Mouse (Mus musculus) effector memory CD4-positive, alpha-beta T cell, adult 7 months (primary cell): ENCODE measurements around the gene Phb2. TPM values are rescaled to one million over a fixed set of nuclear protein-coding genes. Genes with fewer than 3 reads are reported as not detected.

Experiments
- polyA plus RNA-seq: library from polyadenylated mRNA; unstranded; fragments of 100-300 nt; shearing (Covaris generic); gene quantifications from one replicate; pipeline ENCODE4 v1.2.1, GENCODE M21; 2017

Gene Phb2
- 134 TPM for polyA plus RNA-seq

GRCm38 (mm10) chr6:124711824-124712782, at the start of gene Phb2, which contains the start of gene Emg1:
Phb2 (plus strand) TSS chr6:124712336.
Emg1 (minus strand) TSS chr6:124712178.

GRCm38 (mm10) chr6:124662477-124663423, 49.4 kb upstream of the Phb2 start, which contains the start of gene Lpcat3:
Lpcat3 (plus strand) TSS chr6:124663027.

GRCm38 (mm10) chr6:124738511-124739023, 26.4 kb downstream of the Phb2 start, which contains the start of gene Ptpn6:
Ptpn6 (minus strand) TSS chr6:124738714.

GRCm38 (mm10) chr6:124740888-124741761, 29.0 kb downstream of the Phb2 start, which contains the start of gene Grcc10:
Grcc10 (minus strand) TSS chr6:124741374.

GRCm38 (mm10) chr6:124755831-124756595, 43.9 kb downstream of the Phb2 start, which contains the start of the genes Gm45234 and Atn1:
Gm45234 (minus strand) TSS chr6:124756021.
Atn1 (minus strand) TSS chr6:124756524.

Other genes starting within 250 kb of the Phb2 start
- not detected for gene Clstn3, start 247.5 kb upstream of the Phb2 start, polyA plus RNA-seq
- gene C1rl, start 219.2 kb upstream of the Phb2 start, polyA plus RNA-seq: 0.12 TPM
- gene C1ra, start 199.9 kb upstream of the Phb2 start, polyA plus RNA-seq: not detected
- not detected for gene C1s1, start 170.0 kb upstream of the Phb2 start, polyA plus RNA-seq
- gene C1rb, start 142.0 kb upstream of the Phb2 start, polyA plus RNA-seq: not detected
- not detected for gene C1s2, start 76.3 kb upstream of the Phb2 start, polyA plus RNA-seq
- 24.7 TPM for gene Lpcat3, start 49.3 kb upstream of the Phb2 start, polyA plus RNA-seq
- gene Emg1, start 158 bp upstream of the Phb2 start, polyA plus RNA-seq: 304 TPM
- gene Ptpn6, start 26.4 kb downstream of the Phb2 start, polyA plus RNA-seq: 292 TPM
- 328 TPM for gene Grcc10, start 29.0 kb downstream of the Phb2 start, polyA plus RNA-seq
- gene Gm45234, start 43.7 kb downstream of the Phb2 start, polyA plus RNA-seq: not detected
- gene Atn1, start 44.2 kb downstream of the Phb2 start, polyA plus RNA-seq: 15.0 TPM
- gene Eno2, start 57.3 kb downstream of the Phb2 start, polyA plus RNA-seq: 2.6 TPM
- 6.4 TPM for gene Lrrc23, start 67.4 kb downstream of the Phb2 start, polyA plus RNA-seq
- 1.8 TPM for gene Spsb2, start 96.3 kb downstream of the Phb2 start, polyA plus RNA-seq
- gene Tpi1, start 102.0 kb downstream of the Phb2 start, polyA plus RNA-seq: 98.4 TPM
- gene Usp5, start 117.1 kb downstream of the Phb2 start, polyA plus RNA-seq: 69.2 TPM
- gene Cdca3, start 117.2 kb downstream of the Phb2 start, polyA plus RNA-seq: 3.2 TPM
- not detected for gene Gnb3, start 127.9 kb downstream of the Phb2 start, polyA plus RNA-seq
- not detected for gene P3h3, start 145.4 kb downstream of the Phb2 start, polyA plus RNA-seq
- gene Gpr162, start 151.6 kb downstream of the Phb2 start, polyA plus RNA-seq: not detected
- 584 TPM for gene Cd4, start 175.9 kb downstream of the Phb2 start, polyA plus RNA-seq
- gene Lag3, start 199.4 kb downstream of the Phb2 start, polyA plus RNA-seq: not detected
- 4.5 TPM for gene Ptms, start 207.8 kb downstream of the Phb2 start, polyA plus RNA-seq
- 126 TPM for gene Mlf2, start 219.1 kb downstream of the Phb2 start, polyA plus RNA-seq